Mouse (Mus musculus) heart, postnatal 36 days (tissue): ENCODE data around the gene Cd2. TPM values are rescaled to one million over a fixed set of nuclear protein-coding genes. Genes with fewer than 3 reads are reported as not detected.
A peak's percentile ranks its signal among the peaks of the same experiment; 100 is the strongest.

Experiments used
- DNase-seq, 2 experiments: peaks; one replicate each; pipeline ENCODE4 v3.0.0; 2021 to 2022
- intact Hi-C: fragments of 180-260 bp; cut with DNase I; formaldehyde crosslinking; loops from one replicate; pipeline ENCODE4 v1.15.1; 2025
- total RNA-seq, 2 experiments: library from RNA; stranded (reverse); gene quantifications; 2 replicates each; pipeline ENCODE4 v1.2.3; 2021

Gene Cd2
- total RNA-seq, 2 experiments from 2014 or later, result 0.43 to 0.44 TPM

DNA sequence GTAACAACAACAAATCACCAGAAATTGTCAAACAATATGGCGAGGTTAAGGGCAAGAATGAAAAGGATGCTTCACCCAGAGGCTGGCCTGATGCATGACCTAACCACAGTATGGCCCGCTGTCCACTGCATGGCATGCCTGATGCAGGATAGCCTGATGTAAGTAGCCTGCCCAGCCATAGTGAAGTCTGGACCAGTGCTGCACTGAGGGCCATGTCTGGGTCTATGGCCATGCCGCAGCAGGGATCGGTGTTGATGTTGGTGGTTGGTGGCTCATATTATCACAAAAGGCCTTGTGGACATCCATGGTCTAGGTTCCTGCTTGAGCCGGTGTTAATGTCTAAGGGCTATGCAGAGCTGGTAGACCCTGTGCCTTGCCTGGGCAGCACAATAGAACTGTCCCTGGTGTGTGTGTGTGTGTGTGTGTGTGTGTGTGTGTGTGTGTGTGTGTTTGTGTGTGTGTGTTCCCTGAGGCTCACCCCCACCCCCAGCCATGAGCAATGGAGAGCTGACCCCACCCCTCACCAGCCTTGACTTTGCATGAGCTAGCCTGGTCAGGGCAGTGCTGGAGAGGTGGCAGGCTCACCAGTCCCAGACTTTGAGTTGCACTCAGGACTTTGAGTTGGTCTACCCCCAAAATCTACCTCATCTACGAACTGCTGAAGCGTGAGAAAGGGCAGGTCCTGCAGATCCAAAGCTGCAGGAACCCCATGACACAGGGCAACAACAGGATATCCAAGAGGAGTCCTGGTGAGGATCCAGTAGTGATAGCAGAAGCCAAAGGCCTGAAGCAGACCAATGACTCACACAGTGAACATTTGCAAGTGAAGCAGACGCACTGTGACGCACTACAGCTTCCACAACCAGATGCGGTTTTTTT lies 7.0 kb upstream of the Cd2 start:
- DNase-seq, result peak; percentile 45 to 46
- intact Hi-C loops, result loop anchor here (1.0 to 10.0 kb wide), 5 partner anchors 132 to 520 kb away; partner anchors contain the start of gene Ptgfrn

DNA sequence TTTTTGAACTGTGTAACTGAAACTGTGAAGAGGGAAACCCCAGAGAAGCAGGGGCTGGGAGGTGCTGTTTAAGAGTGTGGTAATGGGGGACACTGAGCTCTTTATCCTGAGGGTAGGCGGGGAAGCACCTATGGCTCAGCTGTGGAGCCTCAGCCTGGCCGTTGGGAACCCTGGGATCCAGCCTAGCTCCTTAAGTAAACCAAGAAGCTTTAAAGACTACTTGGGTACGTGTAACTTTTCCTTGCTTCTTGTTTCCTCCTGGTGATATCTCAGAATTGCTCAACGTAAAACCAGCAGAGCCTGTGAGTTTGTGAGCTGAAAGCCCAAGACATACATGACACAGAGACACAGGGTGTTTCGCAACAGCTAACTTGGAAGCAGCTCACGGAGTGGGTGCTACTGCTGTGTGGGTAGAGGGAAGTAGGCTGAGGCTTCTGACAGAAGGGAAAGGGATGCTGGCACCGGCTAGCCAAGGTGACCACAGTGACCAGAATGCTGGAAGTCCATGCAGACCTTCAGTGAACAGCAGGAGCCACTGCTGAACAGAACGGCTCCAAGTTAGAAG lies 5.9 kb upstream of the Cd2 start:
- peak; percentile 29 to 36 for DNase-seq
- intact Hi-C loops, result loop anchor here (2.0 to 10.0 kb wide), 3 partner anchors 131 to 519 kb away; partner anchors contain the start of gene Ptgfrn

DNA sequence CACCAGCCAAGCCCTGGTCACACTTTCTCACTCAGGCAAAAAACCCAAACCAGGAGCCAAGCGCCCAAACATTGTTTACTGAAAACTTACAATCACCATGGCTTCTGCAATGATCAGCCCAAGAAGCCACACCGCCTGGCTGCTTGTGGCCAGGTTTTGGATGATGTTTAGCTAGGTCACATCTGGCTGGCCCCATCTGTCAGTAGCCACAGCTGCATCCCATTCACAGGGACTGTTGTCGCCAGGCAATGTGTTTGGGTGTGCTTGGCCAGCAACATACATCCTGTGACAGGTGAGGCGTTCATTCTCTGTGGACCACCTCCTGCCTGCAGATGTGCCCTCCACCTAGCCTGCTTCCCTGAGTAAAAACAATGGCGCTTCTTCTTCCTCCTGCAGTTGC lies 4.9 kb upstream of the Cd2 start:
- DNase-seq, result no peak

DNA sequence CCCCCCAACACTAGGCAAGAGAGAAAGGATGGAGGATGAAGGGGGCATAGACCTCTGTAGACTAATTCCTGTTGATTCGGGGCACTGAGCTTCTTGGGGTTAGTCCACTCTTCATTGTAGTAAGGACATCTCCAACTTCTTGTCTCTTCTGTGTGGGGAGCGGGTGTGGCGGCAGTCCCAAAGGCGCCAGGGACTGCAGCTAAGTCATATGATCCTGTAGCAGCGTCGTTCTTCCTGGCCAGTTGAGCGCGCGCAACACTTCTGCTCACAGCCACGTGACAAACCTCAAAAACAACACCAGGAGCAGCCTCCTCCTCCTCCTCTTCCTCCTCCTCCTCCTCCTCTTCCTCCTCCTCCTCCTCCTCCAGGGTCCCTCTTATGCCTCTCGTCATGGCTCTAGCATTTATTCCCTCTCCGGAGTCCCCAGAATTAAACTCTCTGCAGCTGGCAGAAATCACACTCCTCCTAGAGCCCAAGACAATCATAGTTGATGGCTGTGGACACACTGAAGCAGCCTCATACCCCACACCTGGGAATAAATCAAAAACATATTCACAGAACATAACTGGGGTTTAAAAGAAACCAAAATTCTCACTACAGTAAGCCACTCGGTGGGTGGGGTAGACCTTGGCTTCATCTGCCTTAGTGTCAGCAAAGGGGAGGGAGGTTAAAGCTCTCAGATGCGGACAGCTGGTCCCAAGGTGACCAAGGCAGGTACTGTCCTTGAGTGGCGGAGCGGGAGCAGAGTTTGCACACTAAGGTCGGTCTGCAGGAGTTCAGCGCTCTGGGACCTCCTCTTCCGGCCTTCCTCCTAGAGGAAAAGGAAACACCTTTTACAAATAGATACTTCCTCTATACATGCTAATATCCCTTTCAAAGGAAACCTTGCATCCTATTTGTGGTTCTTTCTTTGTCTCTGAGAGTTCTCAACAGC lies 3.1 kb upstream of the Cd2 start:
- intact Hi-C loops, result loop anchor here (5.0 to 10.0 kb wide), 2 partner anchors 179 to 516 kb away; partner anchors contain the start of gene Ptgfrn

More for the DNA sequence above, 4.9 kb upstream of the Cd2 start:
- intact Hi-C loops, result loop anchor here (5.0 to 10.0 kb wide), 2 partner anchors 180 to 518 kb away; partner anchors contain the start of gene Ptgfrn

DNA sequence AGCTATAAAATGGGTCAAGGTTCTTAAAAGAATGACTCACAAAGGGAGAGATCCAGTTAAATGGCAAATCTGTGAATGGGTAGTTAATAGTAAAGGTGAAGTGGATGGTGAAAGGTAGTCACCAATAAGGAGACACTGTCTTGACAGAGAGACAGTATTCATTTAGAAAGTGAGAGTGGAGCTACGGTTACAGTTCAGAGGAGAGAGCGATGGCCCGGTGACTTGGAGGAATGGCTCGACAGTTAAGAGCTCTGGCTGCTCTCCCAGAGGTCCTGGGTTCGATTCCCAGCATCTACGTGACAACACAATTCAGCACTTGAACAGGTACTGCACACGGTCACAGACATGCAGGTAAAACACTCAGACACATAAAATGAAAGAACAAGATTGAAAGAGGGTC lies 2.3 kb upstream of the Cd2 start:
- no peak for DNase-seq
- intact Hi-C loops, result loop anchor here (5.0 to 10.0 kb wide), 2 partner anchors 178 to 515 kb away; partner anchors contain the start of gene Ptgfrn

More for the DNA sequence above, 3.1 kb upstream of the Cd2 start:
- DNase-seq, result no peak

DNA sequence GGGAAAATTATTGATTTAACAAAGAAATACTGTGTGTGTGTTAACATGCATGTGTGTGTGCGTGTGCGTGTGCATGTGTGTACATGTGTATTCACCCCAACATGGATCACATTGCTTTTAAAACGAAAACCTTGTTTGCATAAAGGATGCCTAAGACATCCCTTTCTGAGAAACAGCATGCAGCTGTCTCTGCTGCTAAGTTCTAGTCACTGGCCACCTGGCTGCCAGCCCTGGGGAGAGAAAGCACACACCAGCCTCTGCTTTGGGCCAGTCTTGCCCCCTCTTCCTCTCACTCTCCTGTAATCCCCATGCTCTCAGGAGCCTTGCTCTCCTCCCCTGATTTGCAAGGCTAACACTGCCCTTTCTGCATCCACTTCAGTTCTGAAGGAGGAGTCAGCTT lies 1.7 kb upstream of the Cd2 start:
- DNase-seq, result no peak
- intact Hi-C loops, result no loop called here

DNA sequence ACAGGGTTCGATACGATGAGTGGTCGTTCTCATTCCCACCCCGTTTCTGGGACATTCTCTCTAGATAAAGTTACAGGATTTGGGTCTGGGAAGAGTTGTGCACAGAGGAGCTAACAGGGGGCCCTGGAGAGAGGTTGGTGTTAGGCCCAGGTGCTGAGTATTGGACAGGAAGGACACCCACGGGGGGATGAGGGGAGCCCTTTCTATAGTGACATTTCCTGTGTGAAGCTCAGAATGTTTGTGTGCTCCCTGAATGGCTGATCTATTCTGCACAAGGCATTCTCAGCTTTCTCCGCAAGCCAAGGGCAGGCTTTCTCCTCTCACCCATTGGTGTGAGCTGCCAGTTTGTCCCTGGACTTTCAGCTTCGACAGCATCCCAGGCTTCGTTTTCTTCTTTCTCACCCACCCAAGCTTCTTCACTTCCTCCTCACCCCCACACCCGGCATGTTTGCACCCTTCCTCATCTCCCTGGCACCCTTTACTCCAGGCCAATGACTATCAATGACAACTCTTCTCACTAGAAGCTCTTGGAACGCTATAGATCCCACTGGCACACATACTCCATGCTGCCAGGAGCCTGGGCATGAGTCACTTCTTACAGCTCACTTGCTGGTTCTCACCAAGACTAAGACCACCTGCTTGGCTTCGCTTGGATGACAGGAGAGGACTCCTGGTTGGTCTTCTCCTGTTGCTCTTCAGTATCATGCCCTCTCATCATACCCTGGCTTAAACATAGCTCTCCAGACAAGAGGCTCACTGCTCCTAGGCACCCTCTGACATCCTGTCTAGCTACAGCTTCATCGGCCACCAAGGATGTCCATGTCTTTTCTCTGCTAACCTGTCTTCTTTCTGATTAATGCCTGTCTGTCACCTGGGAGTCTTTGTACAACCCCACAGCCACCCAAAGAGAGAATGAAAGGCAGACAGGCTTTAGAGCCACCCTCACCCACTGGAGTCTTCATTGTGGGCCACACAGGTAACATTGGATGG lies 1.1 kb downstream of the Cd2 start:
- intact Hi-C loops, result no loop called here

DNA sequence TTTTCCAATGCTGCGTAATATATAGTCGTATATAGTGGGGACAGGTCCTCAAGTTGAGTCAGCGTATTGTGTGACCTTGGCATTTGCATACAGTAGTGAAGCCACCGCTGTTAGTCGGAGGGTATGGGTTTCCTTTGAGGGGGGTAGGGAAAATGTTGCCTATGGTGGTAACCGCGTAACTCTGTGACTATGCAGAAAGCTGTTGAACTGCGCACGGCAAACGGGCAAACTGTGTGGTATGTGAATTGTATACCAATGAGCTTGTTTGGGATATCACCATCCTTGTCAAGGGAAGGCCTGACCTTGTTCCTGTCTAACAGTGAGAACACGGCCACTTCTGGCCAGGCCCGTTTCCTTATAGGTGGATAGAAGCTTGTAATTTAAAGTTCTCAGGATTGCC lies 1.9 kb downstream of the Cd2 start:
- intact Hi-C loops, result no loop called here
- DNase-seq, result no peak

More for the DNA sequence above, 1.1 kb downstream of the Cd2 start:
- no peak for DNase-seq

DNA sequence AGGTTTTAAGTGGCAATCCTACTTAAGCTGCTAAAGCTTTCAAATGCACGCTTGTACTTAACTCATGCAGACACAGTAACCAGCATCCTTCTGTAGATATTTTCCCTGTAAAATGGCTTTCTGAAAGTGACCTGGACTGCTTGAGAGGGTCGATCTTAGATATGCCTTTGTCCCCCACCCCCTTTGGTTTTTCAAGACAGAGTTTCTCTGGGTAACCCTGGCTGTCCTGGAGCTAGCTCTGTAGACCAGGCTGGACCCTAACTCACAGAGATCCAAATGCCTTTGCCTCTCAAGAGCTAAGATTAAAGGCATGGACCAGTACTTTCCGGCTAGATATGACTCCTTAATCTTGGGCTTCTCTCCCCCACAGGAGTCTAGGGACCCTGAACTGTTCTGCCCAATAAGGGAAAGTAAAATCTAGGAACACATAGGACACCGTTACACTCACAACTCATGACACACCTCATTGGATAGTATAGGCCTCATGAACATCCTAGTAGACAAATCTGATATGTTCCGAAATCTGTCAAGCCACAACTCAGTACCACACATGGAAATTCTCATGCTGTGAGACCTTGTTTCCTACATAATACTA lies 2.6 kb downstream of the Cd2 start:
- intact Hi-C loops, result no loop called here
- DNase-seq, result no peak

DNA sequence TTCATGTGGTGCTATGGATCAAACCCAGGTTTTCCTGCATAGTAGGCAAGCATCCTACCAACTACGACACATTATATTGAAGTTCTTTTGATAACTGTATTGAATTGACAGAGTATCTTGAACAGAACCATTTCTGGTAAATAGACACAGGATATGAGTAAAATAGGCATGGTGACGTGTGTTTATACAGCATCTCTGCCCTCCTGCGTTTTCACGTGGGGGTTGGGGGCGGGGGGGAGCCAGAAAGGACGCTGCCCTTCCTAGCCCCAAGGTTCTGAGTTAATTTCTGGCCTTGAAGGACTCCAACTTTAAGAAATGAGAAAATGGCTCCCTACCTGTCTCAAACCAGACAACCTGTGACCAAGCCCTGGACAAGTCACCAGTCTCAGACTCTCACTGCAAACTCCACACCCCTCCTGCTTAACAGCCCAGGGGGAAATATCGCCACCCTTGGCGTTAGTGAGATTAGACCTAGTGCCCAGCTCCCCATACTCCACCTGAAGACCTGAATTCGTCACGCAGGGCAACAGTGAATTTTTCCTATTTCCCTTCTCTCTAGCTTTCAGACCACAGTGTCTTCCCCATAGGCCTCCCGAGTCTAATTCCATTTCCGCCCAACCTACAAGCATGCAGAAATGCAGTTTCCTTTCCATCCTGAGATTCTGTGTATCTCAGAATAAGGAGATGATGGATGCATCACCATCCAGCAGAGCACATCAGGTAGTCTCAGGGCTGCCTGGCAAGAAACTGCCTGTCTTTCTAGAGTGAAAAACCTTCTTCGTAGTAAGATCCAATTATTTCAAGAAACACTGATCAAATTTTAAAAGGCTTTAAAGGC lies 3.7 kb downstream of the Cd2 start:
- intact Hi-C loops, result no loop called here

DNA sequence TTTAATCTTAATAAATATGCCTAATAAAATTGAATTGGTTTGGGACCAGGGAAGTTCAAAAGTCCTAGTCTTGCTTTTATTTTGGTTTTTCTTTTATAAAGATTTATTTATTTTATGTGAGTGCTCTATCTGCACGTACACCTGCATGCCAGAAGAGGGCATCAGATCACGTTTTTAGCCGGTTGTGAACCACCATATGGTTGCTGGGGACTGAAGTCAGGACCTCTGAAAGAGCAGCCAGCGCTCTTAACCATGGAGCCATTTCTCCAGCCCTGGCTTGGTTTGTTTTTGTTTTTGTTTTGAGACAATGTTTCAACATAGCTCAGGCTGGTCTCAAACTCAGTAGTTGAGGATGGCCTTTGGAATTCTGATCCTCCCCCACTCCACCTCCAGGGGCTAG lies 4.3 kb downstream of the Cd2 start:
- intact Hi-C loops, result no loop called here
- no peak for DNase-seq

More for the DNA sequence above, 3.7 kb downstream of the Cd2 start:
- no peak for DNase-seq

DNA sequence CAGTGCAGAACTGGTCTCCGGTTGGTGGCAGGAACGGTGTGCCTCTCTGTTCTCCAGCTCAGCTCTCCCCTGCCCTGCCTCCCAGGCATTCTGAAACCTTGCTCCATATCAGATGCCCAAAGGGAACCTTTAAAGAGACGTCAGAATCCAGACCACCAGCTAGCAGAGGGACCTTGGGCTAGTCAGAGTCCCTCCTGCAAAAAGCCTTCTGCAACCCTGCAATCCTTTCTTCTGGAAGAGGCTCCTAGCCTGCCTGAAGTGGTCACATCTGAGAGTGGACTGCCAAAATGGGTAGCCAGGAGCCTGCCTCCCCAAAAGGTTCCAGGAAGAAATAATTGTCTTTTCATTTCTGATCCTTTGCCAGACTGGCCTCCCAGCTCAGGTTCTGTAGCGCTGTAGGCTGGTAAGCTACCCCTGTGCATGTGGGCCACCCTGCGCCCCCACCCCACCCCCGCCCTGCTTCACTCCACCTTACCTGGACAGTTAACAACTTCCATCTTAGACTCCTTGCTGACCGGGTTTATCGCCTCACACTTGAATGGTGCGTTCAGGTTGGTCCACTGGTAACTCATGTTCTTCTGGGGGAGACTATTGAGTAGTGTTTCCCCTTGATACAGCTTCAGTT lies 5.1 kb downstream of the Cd2 start:
- intact Hi-C loops, result no loop called here
- DNase-seq, result no peak

DNA sequence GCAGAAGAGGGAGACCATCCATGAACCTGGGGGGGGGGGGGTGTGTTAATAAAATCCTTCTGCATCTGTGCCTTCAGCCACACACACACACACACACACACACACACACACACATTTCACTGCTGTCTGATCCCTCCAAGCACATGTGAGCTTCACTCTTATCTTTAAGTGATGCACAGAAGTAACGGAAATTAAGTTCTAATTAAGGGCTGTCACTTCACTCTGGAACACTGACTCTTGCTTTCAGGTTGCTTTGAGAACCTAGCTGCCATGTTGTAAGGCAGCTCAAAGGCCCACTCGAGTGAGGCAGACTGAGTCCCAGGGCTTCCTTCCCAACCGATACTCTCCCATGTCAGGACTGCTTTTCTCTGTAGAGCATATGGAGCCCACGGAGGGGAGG lies 5.9 kb downstream of the Cd2 start:
- intact Hi-C loops, result no loop called here
- DNase-seq, result no peak

DNA sequence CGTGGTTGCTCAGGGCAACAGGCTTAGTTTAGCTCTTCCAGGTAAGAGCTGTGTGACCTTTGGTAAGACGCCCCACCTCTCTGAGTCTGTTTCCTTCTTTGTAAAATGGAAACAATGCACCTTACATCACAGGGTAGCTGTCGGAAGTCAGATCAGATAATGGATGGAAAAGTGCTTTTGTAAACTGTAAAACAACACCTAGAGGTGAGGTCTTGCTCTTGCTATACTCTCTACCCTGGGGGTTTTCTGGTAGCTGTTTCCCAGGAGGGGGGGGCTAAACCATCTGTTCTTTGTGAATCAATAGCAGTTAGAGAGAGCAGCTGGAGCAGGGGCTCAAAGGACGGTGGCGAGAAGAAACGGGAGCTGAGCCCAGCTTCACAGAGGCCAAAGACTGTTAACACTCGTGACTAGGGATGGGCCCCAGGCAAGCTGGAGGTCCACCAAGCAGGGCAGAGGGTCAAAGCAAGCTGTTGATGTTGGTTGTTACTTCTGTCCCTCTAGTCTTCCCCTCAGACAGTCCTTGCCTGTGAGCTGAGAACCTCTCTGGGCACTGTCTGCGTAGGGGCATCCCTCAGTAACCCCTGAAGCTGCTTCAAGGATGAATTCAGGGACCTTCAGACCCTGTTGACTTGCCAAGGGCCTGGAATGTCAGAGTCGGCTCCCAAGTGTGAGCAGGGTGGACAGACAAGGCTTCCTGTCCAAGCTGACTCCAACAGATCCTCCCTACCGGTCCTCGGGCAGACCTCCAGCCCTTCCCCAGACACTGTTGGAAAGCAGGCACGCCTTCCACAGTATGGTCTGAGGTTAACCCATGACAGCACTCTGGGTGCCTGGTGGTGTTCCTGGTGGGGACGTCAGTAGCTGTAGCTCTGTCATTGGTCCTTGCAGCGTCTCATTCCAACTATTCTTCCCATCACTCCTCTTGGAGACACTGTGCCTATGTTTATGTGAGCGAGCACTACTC lies 7.1 kb downstream of the Cd2 start:
- intact Hi-C loops, result no loop called here
- peak; percentile 74 to 77 for DNase-seq

DNA sequence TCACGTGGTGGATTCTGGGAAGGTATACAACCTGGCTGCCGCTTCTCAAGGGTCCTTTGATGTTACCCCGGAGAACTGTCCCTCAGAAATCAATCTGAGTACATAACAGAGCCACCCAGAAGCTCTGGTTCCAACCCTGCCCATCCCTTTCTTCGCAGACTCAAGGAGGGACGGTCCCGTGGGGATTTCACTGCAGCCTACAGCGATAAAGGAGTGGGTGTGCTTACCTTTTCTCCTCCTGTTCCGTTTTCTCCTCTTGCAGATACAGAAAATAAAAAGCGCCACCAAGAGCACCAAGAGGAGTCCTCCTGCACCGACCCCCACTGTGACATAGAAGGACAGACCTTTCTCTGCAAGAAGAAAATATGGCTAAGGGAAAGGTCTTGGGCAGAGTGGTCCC lies 8.2 kb downstream of the Cd2 start:
- intact Hi-C loops, result no loop called here
- no peak for DNase-seq

DNA sequence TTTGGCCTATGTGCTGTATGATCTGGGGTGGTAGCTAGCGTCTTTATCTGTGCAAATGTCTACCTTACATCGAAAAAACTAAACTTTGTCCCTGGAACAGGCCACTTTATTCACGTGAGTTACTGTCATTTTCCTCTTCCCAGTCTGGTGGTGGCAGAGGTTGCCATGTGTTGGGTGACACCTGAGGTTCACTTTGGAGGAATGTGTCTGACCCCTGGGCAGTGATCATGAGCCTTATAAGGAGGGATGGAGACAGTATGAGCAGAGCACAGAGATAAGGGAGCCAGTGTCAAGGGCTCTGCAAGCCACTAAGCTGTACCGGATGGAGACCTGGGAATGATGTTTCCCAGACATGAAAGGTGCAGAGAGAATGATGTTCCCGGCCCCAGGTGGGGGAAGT lies 9.3 kb downstream of the Cd2 start:
- no peak for DNase-seq
- intact Hi-C loops, result no loop called here

DNA sequence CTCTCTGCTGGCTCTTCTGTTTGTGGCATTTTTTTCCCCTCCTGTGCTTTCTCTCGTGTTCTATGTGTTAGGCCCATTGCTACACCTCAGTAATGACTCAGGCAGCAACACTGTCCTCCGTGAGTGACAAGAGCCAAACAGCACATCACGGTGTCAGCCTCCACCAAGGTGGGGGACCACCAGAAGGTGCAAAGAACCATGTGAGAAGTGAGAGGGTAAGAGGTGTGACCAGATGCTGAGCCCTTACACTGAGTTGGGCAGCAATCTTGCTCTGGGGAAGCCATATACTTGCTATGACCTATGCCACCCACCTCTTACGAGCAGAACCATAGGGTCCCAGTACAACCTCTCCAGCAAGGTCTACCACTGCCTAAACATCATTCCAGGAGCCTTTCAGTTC lies 9.9 kb downstream of the Cd2 start:
- intact Hi-C loops, result no loop called here
- no peak for DNase-seq
